Mouse (Mus musculus) adrenal gland, postnatal 36 days (tissue): ENCODE data around the gene Pou2af1. TPM values are rescaled to one million over a fixed set of nuclear protein-coding genes. Genes with fewer than 3 reads are reported as not detected.

Experiments
- DNase-seq, 2 experiments: peaks; one replicate each; pipeline ENCODE4 v3.0.0; 2021; ENCODE audit warnings: mixed read lengths in 1 of 2
- total RNA-seq, 2 experiments: library from RNA; stranded (reverse); gene quantifications; 2 replicates each; pipeline ENCODE4 v1.2.3; 2021

The Pou2af1 gene
- total RNA-seq, 2 experiments from 2014 or later: not detected

DNA sequence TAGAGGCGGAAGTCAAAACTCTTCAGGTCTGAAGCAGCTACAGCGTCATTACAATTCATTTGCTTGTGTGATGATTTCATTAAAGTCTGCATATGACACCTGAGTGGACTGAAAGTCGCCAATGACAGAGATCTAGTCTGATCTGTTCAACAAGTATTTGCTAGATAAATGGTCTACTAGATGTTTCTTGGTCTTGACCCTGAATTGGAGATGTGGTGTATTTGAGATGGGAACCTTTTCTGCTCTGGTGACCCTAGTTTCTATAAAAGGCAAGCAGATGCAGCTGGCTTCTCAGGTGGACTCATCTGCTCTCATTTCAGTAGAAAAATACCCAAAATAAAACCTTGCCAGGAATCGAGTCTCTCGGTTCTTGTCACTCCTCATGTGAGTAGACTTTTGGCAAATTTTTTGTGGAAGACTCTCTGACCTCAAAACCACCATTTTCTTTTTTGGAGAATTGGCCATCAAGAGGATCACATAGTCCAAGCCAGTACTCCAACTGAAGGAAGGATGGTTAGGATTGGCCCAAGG is 12.2 kb downstream of the Pou2af1 start:
- no peak for DNase-seq

DNA sequence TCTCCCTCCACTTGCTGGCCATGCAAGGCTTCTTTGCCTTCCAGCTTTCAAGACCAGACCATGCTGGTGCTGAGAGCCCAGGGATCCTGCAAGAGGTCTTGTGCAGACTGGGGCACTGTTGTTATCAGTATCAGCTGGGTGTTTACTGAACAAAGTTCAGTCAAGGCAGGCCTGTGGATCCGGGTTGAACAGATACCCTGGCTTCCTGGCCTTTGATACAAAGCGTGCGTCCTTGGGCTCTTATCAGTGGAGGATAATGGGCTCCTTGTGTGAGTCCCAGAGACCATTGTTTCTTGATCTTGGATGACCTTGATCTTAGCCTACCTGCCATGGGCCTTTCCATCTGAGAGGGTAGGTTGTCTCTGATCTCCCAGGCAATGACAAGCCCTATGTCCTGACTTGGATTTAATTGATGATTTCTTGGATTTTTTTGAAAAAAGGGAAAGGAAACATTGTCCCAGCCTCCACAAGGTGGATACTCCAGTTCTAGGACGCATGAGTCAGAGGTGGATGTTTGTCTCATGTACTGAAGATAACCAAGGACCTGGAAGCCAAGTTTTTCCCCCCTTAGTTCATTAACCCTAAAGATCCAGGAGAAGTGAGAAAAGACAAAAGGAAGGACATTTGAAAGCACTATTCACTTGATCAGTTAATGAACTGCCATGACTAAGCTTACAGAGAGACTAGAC is 17.3 kb downstream of the Pou2af1 start:
- peak; percentile 32 to 33 for DNase-seq

DNA sequence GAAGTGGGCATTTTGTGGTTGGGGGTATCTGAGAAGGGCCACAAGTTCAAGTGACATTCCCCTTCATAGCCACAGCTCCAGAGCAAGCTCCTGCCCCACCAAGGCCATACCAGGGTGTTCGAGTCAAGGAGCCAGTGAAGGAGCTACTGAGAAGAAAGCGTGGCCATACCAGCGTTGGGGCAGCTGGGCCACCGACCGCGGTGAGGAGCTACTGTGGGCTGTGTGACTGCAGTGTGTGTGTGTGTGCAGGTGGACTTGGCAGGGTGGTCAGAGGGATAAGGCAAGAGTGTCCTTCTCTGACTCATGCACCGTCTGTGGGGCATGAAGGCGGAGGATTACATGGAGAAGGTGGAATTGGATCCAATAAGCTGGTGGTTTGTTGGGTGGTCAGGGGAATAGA is 18.7 kb downstream of the Pou2af1 start:
- no peak for DNase-seq

DNA sequence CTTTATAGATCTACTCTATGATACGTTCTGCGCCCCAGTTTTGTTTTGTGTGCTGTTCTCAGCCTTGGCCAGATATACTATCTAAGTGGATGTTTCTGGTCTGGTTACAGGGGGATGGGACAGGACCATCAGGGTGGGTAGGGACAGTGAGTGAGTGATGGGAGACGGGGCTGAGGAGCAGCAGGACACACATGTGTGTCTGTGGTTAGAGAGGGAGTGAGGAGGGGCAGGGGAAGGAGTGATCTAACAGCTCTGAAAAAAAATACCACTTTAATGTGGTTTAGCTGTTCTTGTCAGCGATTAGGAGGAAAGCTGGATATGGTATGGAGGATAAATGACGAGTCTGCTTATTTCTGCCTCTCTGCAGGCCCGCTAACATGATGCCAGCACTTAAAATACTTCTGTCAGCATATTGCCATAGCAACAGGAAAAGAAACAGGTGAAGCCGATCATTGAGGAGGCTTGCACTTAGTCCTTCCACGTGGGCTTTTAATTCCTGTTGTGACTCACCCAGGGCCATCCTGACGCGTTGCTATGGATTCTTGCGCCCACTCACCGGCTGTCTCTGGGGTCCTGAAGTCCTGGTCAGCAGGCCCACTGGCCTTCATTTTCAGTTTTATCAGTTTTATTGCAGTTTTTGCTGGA is 25.4 kb downstream of the Pou2af1 start:
- no peak for DNase-seq

DNA sequence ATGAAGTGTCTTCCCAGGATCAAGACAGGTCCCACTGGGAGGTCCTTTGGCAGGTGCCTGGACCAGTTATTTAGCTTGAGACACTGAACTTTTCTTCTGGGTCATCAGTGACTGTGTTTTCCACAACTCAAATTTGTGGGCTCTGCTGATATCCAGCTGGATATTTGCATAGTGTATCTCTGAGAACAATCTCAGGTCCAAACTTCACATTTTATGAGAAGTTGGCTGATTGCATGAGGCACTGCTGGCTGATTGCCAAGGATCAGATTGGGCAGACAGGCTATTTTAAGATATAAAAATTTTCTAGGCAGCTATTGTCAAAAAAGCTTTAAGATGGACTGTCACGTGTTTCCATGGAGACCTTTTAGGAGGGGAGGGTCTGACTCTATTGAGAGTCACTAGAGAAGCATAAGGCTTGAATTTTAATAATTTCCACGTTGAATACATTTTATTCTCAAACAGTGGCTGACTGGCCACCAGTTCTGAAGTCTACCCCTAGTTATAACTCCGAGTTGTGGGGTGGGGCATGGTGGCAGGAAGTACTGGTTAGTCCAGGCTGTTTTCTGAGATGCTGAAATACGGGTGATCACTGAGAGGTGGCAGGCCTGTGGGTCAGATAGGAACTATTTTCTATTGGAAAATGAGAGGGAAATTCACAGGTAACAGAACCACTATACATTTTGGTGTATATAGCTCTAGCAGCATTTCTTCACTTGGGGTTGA is 43.4 kb downstream of the Pou2af1 start:
- peak; percentile 23 to 26 for DNase-seq

DNA sequence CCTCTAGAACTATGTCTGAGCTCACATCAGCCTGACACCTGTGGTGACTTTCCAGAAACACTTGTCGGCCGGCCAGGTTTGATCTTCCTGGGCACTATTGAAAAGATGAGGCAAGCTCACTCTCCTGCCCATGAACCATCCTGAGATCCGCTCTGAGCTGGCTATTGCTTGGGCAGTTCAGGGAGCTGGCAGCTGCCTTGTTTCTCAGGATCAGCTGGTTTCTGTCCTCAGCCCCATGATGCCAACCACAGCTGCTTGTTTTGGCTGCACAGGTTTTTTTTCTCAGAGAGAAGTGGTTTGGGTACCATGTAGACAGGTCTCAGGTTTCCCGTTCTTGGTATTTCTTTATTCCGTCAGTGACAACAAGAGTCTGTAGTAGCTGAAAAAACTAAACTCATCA is 44.9 kb downstream of the Pou2af1 start:
- no peak for DNase-seq

DNA sequence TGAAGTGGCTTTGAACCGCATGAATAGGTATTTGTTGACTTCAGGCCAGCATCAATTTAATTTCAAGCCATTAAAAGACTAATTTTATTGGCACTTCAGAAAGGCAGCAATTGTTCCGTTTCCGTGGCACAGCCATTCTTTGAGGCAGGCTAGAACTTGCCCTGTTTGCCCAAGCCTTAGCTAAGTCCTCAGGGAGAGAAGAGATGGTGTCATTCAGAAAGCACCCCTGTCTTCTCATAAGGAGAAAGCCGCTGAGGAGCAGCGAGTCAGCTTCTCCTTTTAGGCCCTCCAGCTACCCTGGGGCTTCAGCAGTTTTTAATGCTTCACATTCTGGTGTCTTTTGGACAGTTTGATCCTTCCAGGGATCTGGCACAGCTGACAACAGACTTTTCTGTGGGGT is 55.3 kb downstream of the Pou2af1 start:
- no peak for DNase-seq

DNA sequence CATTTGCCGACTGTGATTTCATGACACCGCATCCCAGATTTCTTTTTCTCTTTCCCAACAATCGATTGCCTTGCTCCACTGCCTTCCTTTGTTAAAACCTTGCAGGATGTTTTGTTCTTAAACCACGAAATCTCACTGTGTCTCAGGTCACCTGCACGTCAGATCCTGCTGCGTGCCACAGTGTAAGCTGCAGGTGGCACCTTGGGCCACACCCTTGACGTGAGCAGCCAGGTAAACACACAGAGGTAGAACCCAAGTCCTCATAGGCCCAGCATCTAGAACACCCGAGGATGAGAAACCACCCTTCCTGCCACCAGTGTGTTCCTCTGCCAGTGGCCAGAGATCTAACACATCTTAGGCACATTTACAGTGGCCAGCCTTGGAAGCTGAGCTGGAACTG is 57.6 kb downstream of the Pou2af1 start:
- no peak for DNase-seq

DNA sequence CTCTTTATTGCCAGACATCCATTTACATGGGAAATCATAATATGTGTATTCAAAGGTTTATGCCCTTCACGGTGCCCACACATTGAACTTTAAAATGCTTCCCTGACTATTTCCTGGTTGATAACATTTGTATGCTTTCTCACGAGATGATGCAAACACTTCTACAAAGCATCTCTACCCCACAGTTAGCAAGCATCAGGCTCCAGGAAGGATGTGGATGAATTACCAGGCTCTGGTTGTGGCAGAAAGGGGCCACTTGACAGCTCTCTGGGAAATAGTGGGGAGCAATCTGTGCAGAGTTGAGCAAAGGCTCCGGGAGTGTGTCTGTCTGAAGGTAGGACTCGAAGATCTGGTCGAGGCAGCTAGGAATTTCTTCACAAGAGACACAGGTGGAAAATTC is 58.6 kb downstream of the Pou2af1 start:
- no peak for DNase-seq

DNA sequence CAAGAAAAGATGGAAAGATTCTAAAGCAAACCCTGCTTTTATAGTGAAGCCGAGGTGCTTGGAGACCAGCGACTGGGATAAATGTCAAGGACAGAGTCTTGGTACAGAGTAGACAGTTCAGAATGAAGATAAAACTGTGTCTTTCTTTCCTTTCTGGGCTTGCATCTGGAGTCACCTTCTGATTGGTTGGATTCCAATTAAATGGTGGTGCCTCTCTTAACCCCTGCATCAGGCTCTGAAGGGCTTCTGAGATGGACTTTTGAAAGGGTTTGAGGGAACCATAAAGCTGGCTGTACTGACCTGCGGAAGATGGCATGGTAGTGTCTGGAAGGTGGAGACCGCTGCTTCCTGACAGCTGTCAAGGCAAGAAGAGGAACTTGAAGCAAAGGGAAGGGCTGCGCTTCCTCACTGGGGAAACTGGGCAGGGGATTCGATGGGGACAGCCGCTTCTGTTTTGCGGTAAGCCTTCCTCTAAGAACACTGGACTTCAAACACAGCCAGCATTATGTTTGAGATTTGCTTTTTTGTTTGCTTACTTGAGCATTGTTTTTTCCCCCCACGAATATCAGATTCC is 60.2 kb downstream of the Pou2af1 start:
- peak; percentile 17 to 48 for DNase-seq

DNA sequence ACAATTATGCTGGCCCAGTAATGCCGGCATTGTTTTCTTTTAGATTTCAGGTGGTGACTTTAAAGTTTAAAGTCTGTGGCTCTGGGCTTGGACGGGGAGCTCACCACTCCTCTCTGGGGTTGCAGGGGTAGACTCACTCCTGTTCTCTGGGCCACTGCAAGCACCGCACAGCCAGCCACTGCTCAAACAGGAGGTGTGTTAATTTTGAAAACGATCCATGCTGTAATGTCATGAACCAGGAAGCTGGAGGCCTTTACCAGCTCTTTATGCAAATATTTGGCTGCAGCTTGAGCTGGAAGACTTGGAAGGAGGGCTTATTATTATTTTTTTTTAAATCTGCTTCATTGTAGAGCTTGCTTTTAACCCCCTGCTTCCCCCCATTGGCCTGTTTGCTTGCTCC is 61.2 kb downstream of the Pou2af1 start:
- peak; percentile 15 to 22 for DNase-seq

DNA sequence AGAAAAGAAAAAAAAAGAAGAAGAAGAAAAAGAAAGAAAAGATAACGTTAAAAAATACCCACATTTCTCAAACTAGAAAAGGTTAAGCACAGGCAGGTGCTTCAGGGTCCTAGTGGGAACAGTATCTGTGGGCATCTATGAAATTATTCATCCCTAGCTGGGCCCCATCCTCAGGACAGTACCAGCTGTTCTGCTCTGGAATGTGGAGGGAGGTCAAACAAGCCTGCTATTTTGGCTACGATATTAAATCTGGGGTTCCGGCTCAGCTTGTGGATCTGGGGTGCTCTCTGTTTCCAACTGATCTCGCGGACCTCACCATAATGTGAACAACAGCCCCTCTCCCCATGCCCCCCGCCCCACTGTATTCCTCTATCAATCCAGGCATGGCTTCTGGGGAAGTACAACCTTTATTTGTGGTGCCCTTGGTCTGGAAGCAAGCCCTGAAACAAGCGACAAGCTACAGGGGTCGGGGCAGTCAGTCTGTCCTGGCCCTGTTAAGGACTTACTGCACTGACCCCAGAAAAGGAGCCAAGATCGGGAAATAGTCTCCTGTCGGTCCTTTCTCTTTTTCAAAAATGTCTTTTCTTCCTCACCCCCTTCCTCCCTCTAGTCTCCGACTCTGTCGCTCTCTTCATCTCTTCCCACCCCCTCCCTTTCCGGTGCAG is 64.5 kb downstream of the Pou2af1 start:
- DNase-seq: peak in 1 of 2 experiments; percentile 49

DNA sequence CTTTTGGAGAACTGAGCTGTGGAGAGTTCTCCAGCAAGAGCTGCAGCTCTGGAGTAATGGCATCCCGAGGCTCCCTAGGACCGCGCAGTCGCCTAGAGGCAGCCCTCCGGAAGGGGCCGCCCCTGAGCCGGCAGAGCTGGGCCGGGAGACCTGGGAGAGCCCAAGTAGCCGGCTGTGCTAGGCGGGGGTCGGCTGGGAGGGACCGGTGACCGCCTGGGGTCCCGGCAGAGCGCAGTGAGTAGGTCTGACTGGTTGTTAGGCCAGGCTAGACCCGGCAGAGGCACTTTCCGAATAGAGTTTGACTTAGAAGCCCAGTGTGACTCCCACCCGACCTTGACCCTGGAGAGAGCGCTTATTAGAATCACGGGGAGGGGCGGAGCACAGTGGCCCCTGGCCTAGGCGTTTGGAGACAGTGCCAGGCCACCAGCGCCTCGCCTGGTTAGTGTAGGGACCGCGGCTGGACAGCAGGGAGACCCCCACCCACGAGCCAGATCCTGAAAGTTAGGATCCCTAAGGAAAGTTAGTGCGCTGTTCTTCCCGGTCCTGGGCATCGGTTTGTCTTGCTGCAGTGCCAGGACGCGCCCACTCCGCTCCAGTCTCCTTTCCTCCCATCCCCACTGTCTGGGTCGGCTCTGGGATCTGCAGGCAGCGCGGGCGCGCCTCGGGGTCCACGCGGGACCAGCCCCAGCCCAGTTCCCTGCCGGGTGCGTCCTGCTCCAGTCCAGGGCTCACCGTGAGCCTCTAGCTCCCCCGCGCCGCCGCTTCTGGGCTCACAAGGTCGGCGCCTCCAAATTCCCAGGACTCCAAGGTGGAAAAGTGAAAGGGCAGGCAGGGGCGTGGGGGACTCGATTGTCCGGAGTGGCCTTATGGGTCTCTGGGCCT is 65.2 kb downstream of the Pou2af1 start, which contains the start of gene Colca2:
Gene Colca2 (minus strand): TSS at position 70 of the 882 bp plus-strand sequence.
- peak; percentile 85 to 90 for DNase-seq

DNA sequence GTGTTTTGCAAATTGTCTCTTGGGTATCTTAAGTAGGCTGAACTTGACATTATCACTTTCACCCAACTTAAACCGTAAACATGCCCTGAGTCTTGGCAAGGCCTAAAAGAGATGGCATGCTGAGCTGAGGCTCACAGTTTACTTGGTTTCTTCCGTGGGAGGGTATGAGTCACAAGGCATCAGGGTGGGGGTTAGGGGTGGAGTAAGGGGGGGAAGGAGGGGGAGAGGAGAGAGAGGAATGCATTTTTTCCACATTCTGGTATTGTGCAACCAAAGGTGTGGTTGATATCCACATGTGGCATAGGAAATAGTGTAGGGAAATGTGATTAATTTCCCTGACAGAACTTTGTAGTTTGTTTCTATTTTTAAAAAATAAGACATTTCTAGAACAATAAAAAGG is 72.6 kb downstream of the Pou2af1 start:
- DNase-seq: peak; percentile 20 to 39

Other genes starting within 250 kb of the Pou2af1 start
- gene Sik2, start 204.6 kb upstream of the Pou2af1 start, total RNA-seq: 100 to 1,000 TPM in 1 of 2 experiments, 10 to 100 TPM in 1; 96.2 to 114 TPM
- gene Btg4, start 152.8 kb upstream of the Pou2af1 start, total RNA-seq: not detected
- gene Layn, start 136.6 kb upstream of the Pou2af1 start, total RNA-seq: 1 to 10 TPM; 6.5 to 8.3 TPM
- gene 4833427G06Rik, start 111.6 kb upstream of the Pou2af1 start, total RNA-seq: under 1 TPM in 1 of 2 experiments, not detected in 1; 0.49 TPM
- gene Gm32742, start 48.2 kb upstream of the Pou2af1 start, total RNA-seq: not detected
- 1 to 10 TPM; 3.1 to 3.3 TPM for gene Colca2, start 64.9 kb downstream of the Pou2af1 start, total RNA-seq
- gene 1810046K07Rik, start 115.2 kb downstream of the Pou2af1 start, total RNA-seq: not detected